Mouse (Mus musculus) kidney, adult 2 months (tissue): Measurements from ENCODE around the gene Otud5.

Experiments
- CTCF ChIP-seq: fragments of 200-500 bp; conservative IDR thresholded peaks from 2 replicates; pipeline ENCODE4 v1.5.1; 2011; ENCODE audit warnings: low read depth, mild to moderate bottlenecking, control low read depth, low read length, moderate library complexity, mixed read lengths; ENCODE audit not compliant: insufficient read depth, insufficient read length
- POLR2A ChIP-seq: fragments of 200-500 bp; IDR thresholded peaks from one replicate; pipeline ENCODE4 v1.6.1; 2011; ENCODE audit warnings: low read depth, low read length, control low read depth

DNA sequence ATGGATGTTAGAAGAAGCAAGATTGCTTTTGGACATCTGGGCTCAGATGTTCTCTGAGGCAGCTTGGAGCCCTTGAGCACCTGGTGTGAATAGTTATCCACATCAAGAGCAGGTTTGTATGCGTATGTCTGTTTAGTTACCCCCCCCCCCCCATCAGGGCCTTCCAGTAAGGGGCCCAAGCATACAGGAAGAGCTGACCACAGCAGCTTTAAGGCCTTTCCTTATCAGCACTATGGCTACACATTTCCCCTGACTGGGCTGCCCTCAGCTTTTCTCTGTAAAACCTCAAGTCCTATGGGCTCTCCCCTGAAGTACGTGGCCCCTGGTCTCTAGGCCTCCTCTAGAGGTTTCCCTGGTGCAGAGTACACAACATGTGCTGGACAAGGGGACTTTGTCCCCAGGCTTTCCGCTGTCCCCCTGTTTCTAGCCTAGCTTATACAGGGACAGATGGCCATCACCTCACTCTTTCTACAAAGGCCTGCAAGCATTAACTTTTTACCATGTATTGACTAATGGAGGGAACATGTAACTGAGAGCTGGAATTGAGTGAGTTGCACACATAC, 18.1 kb downstream of the Otud5 start:
- TF ChIP-seq CTCF (no peak), POLR2A (no peak)
